Mouse (Mus musculus): ENCODE measurements around the gene Cdh23.

Cdh23 gene

DNA sequence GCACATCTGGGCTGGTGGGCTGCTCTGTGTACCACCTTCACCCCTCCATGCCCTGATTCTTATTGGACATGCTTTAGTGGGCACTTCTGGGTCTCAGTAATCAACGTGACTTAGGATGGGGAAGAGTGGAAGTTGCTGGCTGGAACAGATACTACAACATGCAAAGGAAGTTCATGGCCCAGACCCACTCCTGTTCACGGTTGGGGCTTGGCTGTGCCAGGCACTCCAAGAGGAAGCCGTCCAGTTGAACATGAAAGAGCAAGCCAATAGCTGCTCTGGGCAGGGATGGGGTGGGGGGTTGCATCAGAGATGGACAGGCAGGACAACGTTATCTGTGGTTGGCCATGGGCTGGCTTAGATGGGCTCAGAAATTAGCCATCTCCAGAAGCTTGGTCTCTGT is 328.4 kb downstream of the Cdh23 start:
- DNase-seq (ENCODE audit: low spot score) = no peak

GRCm38 (mm10) chr10:60367145-60367544 is 329.1 kb downstream of the Cdh23 start:
- no peak for DNase-seq (ENCODE audit: low spot score)

DNA sequence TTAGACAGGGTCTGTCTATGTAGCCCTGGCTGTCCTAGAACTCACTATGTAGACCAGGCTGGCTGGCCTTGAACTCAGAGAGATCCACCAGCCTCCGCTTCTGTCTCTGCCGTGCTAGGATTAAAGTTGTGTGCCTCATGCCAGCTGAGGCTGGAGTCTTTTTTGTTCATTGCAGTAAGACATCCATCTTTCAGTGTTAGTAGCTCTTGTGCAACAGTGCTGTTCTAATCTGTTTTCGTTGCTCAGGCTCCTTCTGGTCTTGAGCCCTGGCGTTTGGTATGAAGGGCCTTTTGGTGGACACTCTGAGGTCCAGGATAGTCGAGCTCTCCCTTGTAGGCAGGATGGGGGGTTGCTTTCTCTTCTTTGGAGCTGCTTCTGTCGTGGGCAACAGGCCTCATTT is 332.9 kb downstream of the Cdh23 start:
- DNase-seq (ENCODE audit: low spot score) = peak; percentile 49

DNA sequence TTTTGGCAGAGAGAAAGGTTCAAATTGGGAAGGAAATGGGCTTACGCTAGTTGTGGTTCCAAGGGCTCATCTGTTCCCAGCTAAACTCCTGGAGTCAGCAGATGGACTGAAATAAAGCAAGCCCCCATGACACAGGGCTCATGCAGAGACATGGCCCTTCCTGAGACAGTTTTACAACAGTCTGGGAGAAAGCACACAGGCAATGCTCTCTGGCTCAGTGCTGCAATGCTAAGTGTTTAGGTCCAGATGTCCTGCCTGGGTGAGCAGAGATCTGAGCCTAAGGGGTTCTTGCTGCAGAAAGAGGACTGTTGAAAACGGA is 334.0 kb downstream of the Cdh23 start:
- DNase-seq (ENCODE audit: low spot score) = no peak

GRCm38 (mm10) chr10:60361615-60362309 is 334.5 kb downstream of the Cdh23 start:
- no peak for DNase-seq (ENCODE audit: low spot score)

GRCm38 (mm10) chr10:60358776-60359175 is 337.5 kb downstream of the Cdh23 start:
- DNase-seq (ENCODE audit: low spot score) = no peak

DNA sequence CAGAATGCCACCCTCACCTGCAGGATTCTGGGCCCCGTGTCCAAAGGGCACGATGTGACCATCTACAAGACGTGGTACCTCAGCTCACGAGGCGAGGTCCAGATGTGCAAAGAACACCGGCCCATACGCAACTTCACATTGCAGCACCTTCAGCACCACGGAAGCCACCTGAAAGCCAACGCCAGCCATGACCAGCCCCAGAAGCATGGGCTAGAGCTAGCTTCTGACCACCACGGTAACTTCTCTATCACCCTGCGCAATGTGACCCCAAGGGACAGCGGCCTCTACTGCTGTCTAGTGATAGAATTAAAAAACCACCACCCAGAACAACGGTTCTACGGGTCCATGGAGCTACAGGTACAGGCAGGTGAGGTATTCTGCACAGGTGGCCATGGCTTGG is 338.4 kb downstream of the Cdh23 start:
- no peak for DNase-seq (ENCODE audit: low spot score)

DNA sequence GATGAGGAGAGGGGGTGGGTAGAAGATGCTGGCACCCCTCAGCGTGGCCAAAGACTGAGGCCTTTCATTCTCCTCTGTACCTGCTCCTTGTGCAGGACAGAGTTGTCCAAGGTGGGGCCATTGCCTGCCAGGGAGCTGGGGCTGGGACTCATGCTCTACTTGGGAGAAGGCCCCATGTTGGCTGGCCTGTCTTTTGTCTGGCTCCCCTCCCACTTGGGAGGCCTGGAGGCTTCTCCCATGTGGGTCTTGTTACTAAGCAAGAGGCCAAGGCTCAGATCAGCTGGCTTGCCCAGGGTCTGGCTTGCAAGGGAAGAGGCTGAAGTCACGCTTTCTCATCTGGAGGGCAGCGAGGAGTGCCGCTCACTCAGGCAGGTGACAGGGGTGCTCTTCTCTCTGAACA is 338.8 kb downstream of the Cdh23 start:
- peak; percentile 93 for DNase-seq (ENCODE audit: low spot score)

DNA sequence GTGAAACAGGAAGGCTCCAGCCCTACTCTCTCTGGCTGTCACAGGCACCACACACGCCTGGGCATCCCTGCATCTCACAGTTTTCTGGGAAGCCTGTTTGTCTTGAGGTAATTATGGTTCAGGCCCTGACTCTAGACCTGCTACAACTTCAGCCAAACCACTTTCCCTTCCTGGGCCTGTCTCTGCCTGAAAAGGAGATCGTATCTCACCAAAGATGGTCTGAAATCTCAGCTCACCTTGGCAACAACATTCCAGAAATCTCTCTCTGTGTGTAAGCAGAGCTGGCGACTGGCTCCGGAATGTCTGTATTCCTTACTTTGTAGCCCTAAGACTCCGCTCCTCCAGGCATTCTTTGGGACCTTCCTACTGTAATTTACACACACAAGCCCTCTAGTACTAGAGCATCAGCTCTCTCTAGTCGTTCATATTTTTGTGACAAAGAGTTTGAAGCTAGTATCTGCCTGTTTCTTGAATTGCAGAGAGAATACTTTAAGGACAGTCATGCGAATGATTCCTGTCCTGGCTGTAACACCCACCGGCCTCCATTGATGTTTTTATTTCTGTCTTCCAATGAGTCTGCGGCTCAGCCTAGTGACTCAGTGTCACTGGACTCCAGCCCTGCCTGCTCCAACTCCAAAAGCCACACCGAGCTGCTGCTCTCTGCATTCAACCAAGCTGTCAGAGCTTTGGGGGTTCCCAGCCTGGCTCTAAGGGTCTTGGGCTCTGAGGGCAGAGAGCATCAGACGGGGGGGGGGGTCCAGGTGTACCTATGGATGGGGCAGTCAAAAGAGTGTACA is 341.2 kb downstream of the Cdh23 start:
- peak; percentile 60 for DNase-seq (ENCODE audit: low spot score)

- DNase-seq (ENCODE audit: low spot score) = no peak
Measured at GRCm38 (mm10) chr10:60354003-60354325, 342.3 kb downstream of the Cdh23 start.

- DNase-seq (ENCODE audit: low spot score) = no peak
Measured at GRCm38 (mm10) chr10:60353241-60354002, 342.9 kb downstream of the Cdh23 start.

DNA sequence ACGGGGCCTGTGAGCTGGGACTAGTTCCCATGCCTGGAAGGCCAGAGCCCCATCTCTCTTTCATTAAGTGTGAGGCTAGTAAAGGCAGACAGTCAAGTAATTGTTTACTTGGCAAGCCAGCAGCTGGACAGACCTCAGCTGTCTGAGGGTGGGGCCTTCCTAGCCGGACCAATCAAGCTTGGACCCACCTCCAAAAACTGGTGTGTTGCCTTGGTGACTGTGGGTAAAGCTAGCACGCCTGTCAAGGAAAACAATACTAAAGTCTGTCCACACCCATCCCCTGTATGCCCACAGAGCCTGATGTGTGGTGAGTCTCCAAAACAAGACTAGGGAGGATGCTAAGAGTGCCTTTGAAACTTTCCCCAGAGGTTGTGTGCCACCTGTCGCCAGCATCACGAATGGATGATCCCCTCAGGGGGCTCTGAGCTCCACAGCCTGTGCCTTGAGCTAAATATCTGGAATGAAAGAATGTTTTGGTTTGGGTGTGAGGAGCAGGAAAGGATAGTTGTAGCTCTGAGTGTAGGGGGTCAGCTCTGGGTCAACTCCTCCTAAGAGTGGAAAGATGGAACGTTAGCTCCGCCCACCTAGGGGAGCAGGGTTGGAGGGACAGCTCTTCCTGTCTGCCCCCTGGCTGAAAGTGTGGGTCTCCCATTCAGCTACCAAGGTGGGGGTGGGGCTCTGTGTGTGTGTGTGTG is 344.4 kb downstream of the Cdh23 start:
- peak; percentile 92 for DNase-seq (ENCODE audit: low spot score)

DNA sequence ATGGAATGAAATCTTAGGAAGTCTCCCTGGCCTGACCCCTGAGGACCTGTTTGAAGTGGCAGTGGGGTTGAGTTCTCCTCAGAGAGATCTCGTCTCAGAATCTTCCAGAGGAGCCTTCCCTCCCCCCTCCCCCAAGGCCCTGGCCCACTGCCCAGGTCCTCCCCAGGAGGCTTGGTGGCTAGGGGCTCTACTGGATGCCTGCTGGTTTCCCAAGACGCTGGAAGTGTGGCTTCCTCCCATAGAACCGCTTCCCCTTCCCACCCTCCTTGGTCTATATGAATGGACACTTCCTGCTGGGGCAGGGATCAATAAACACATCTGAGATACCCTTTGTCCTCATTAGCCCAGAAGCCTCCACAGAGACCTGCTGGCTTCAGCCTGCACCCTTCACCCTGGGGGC is 345.0 kb downstream of the Cdh23 start:
- DNase-seq (ENCODE audit: low spot score) = peak; percentile 63

DNA sequence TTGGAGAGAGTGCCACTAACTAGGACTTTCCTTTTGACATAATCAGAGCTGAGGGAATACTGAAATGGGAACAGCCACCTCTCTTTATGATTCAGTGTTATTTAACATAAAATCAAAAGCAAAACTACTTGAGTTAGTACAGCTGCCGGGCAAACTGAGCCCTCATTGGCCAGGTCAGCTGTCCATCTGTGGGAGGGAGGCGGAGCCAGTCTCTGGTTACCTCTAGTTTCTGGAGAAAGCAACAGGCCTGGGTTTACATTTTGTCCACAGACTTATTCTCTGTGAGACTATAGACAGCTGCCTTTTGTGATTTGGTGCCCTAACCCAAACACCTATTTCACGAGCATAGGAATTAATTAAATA is 345.5 kb downstream of the Cdh23 start:
- DNase-seq (ENCODE audit: low spot score) = peak; percentile 90

GRCm38 (mm10) chr10:60350077-60350804 is 346.0 kb downstream of the Cdh23 start:
- DNase-seq (ENCODE audit: low spot score) = no peak

- no peak for DNase-seq (ENCODE audit: low spot score)
Measured at GRCm38 (mm10) chr10:60349644-60350043, 346.6 kb downstream of the Cdh23 start.

DNA sequence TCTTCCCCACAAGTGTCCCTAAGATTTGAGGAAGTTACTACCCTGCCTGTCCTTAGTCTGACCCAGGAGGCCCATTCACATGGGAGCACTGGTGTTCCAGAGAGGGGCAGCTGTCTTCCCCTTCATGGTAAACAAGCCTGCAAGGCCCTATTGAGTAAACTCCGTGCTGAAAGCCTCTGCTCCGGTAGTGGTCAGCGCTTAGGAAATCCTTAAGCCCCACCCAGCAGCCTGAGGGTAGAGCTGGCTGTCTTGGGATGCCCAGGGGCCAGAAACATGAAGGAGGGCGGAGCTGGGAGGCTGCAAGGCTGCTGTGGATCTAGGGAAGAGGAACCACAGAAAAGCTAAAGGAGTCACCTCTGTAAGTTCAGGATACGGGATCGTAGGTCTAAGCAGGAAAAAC is 347.2 kb downstream of the Cdh23 start:
- DNase-seq (ENCODE audit: low spot score) = peak; percentile 87

- DNase-seq (ENCODE audit: low spot score) = no peak
Measured at GRCm38 (mm10) chr10:60347768-60348610, 348.3 kb downstream of the Cdh23 start.

GRCm38 (mm10) chr10:60346701-60347405 is 349.4 kb downstream of the Cdh23 start, which contains the start of gene Vsir:
TSS of gene Vsir (plus strand) at chr10:60346851.
- peak; percentile 80 for DNase-seq (ENCODE audit: low spot score)

- no peak for DNase-seq (ENCODE audit: low spot score)
Measured at GRCm38 (mm10) chr10:60346056-60346455, 350.2 kb downstream of the Cdh23 start.
